Mouse (Mus musculus): Measurements from ENCODE around the gene Rnf151. TPM values are rescaled to one million over a fixed set of nuclear protein-coding genes. Genes with fewer than 3 reads are reported as not detected.
"Not testable (repeated sequence)": the region's sequence is repeated elsewhere in the genome, so short reads cannot be mapped to it uniquely, and the experiment has no call there.

Gene Rnf151
- total RNA-seq, 2 experiments from 2014 or later, result not detected

GRCm38 (mm10) chr17:24734513-24734912 lies 16.6 kb upstream of the Rnf151 start:
- intact Hi-C loops (cut with DNase I), result no loop called here
- no peak for DNase-seq

GRCm38 (mm10) chr17:24733434-24734050 lies 15.7 kb upstream of the Rnf151 start:
- intact Hi-C loops (cut with DNase I), result no loop called here
- no peak for DNase-seq

GRCm38 (mm10) chr17:24732233-24732935 lies 14.5 kb upstream of the Rnf151 start:
- intact Hi-C loops (cut with DNase I), result no loop called here
- DNase-seq, result peak in 1 of 2 experiments; percentile 52

GRCm38 (mm10) chr17:24730787-24731186 lies 12.9 kb upstream of the Rnf151 start:
- intact Hi-C loops (cut with DNase I), result no loop called here
- DNase-seq, result no peak

GRCm38 (mm10) chr17:24729067-24729466 lies 11.2 kb upstream of the Rnf151 start:
- intact Hi-C loops (cut with DNase I), result no loop called here
- DNase-seq, result no peak

GRCm38 (mm10) chr17:24728184-24728583 lies 10.3 kb upstream of the Rnf151 start:
- no peak for DNase-seq
- intact Hi-C loops (cut with DNase I), result no loop called here

- peak; percentile 31 to 52 for DNase-seq
- intact Hi-C loops (cut with DNase I), result no loop called here
Observed at GRCm38 (mm10) chr17:24727618-24728017, 9.8 kb upstream of the Rnf151 start, which contains the start of gene Rpl3l. Gene Rpl3l (plus strand): TSS chr17:24727820.

GRCm38 (mm10) chr17:24725637-24726390 lies 8.0 kb upstream of the Rnf151 start:
- DNase-seq, result no peak
- intact Hi-C loops (cut with DNase I), result no loop called here

GRCm38 (mm10) chr17:24724184-24724583 lies 6.3 kb upstream of the Rnf151 start, which contains the start of gene Ndufb10:
Gene Ndufb10 (minus strand): TSS chr17:24724478.
- intact Hi-C loops (cut with DNase I), result no loop called here
- DNase-seq, result peak; percentile 98 to 99

- intact Hi-C loops (cut with DNase I), result no loop called here
- DNase-seq, result no peak
Observed at GRCm38 (mm10) chr17:24723881-24724180, 6.0 kb upstream of the Rnf151 start.

GRCm38 (mm10) chr17:24723122-24723880 lies 5.4 kb upstream of the Rnf151 start:
- intact Hi-C loops (cut with DNase I), result no loop called here
- no peak for DNase-seq

- intact Hi-C loops (cut with DNase I), result no loop called here
- no peak for DNase-seq
Observed at GRCm38 (mm10) chr17:24722220-24722924, 4.5 kb upstream of the Rnf151 start.

GRCm38 (mm10) chr17:24721383-24721955 lies 3.6 kb upstream of the Rnf151 start:
- intact Hi-C loops (cut with DNase I), result not testable (repeated sequence)

GRCm38 (mm10) chr17:24720616-24721015 lies 2.8 kb upstream of the Rnf151 start:
- DNase-seq; intact Hi-C loops (cut with DNase I): not testable (repeated sequence)

More at GRCm38 (mm10) chr17:24721383-24721955, 3.6 kb upstream of the Rnf151 start:
- DNase-seq, result not testable (repeated sequence)

- intact Hi-C loops (cut with DNase I), result loop anchor here (5.0 kb wide), 1 partner anchor 302 kb away; no protein-coding TSS in a partner anchor
- peak; percentile 95 for DNase-seq
Observed at GRCm38 (mm10) chr17:24719494-24720222, 1.8 kb upstream of the Rnf151 start.

- not testable (repeated sequence) for DNase-seq
- intact Hi-C loops (cut with DNase I), result loop anchor here (5.0 kb wide), 1 partner anchor 302 kb away; no protein-coding TSS in a partner anchor
Observed at GRCm38 (mm10) chr17:24718938-24719337, 1.1 kb upstream of the Rnf151 start.

GRCm38 (mm10) chr17:24716166-24716682 lies 1.6 kb downstream of the Rnf151 start:
- intact Hi-C loops (cut with DNase I), result loop anchor here (5.0 kb wide), 1 partner anchor 299 kb away; no protein-coding TSS in a partner anchor
- no peak for DNase-seq

GRCm38 (mm10) chr17:24715556-24715955 lies 2.3 kb downstream of the Rnf151 start:
- intact Hi-C loops (cut with DNase I), result loop anchor here (5.0 kb wide), 1 partner anchor 298 kb away; no protein-coding TSS in a partner anchor
- no peak for DNase-seq

Data from heart, postnatal 36 days (tissue).